Mouse (Mus musculus) adrenal gland, adult 18-20 months (tissue): ENCODE measurements at regions not wholly inside any gene's neighbourhood (a gene's known extent, or its start where the extent isn't known, plus 50 kb on each side); places are given as distances from the start of the nearest gene placed in this dataset.

Experiments used
- DNase-seq, 2 experiments: peaks; one replicate each; pipeline ENCODE4 v3.0.0; 2021 to 2022; ENCODE audit warnings: low spot score in 2 of 2

DNA sequence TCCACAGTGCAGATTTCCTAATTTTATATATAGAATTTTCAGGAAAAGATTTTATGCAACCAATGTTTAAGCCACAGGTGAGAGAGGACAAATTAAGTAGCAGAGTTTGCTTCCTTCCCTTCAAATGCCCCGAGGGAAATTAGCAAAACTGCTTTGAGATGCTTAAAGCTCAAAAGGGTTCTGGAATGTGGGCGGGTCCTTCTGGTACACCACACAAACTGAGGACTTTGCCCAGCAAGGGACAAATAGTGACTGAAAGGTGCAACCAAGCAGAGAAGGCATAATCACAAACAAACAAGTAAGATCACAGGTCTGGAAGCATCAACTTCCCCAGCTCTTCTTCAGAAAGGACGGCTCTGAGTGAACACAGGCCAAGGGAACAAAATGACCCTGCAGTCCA is 476.4 kb upstream of the Adamts5 start:
- DNase-seq: no peak

- DNase-seq: no peak
Measured at GRCm38 (mm10) chr16:86371652-86372051, 470.0 kb upstream of the Adamts5 start.

DNA sequence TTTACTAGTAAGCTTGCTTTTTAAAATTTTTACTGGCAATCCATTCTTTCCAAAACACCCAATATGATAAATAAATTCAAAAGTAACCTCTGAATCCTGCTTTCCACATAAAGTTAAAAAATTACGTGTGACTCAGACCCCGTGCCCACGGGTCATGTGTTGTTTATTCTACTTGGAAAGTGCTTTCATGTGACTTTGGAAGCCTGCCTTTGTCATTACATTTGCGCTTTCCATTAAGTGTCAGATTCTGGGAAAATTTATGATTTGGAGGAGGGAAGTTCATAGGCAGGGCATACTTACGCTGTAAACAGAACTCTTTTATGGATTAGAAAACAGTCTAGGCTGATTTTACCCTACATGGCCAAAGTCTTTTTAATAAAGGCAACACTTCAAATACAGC is 466.8 kb upstream of the Adamts5 start:
- DNase-seq: no peak

DNA sequence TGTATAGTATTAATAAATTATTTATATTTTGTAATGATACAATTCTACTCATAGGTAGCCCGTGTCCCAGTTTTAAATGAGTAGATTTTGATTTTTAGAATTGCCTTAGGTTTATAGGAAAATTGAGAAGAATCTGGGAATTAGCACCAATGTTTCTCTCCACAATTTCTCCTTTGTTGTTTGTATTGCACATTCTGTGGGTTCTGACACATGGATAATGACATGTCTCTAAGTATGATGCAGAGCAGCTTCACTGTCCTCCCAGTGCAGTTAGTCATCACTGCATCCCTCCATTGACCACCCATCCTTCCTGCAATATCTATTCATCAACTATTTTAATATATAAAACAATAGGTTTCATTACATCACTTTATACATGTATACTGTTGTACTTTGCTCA is 464.6 kb upstream of the Adamts5 start:
- no peak for DNase-seq

GRCm38 (mm10) chr16:86361099-86361498 is 459.5 kb upstream of the Adamts5 start:
- DNase-seq: no peak

- DNase-seq: no peak
Measured at GRCm38 (mm10) chr16:86355036-86355435, 453.4 kb upstream of the Adamts5 start.

DNA sequence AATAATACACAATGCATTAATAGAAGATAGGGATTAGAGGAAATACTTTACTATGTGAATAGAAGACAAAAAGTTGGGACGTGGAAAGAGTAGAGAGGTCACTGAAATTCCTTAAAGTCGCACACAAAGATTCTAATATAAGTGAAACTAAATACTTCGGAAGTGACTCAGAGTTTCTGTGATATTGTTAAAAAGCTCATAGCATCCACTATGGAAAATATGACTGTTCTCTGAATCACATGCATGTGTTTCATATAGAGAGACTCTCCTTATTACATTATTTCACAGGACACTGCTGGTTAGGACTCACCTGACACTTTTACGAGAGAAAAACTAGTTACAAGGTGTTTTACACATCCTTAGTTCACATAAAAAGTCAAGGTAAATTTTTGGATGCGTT is 446.1 kb upstream of the Adamts5 start:
- DNase-seq: no peak

DNA sequence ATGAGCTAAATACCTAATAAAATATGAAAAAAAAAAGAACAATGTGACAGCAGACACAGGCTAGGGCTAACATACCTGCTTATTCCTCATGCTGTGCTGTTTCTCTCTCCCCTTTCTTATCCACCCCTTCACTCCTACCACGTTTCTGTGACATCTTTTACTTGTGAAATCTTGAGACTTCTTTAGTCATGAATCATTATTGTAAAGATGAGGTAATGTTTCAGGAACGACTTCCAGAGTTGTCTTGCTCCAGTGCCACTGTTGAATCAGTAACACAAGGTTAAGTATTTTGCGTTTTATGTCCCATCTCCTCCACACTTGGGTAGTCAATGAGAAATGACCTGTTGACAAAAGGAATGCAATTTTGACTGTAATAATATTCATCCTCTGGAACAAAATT is 445.3 kb upstream of the Adamts5 start:
- DNase-seq: no peak

- DNase-seq: no peak
Measured at GRCm38 (mm10) chr16:86340311-86340710, 438.7 kb upstream of the Adamts5 start.

GRCm38 (mm10) chr16:86325406-86325805 is 423.8 kb upstream of the Adamts5 start:
- no peak for DNase-seq

DNA sequence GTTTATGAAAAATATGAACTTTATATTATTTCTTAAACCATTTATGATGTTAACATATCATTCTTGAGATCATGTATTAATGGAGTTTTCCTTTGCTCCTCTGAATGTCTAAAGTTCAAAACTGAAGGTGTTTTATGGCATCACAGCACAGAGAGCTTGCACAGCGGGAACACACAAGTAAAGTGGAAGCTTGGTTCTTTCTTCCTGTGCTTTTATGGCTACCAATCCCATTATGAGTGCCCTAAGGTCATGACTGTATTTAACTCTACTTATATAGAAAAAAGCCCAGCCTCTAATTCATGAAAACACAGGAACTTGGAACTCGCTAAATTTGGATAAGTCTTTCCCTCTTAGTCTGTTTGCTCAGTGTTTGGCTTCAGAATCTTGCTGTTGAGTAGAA is 417.3 kb upstream of the Adamts5 start:
- DNase-seq: no peak

DNA sequence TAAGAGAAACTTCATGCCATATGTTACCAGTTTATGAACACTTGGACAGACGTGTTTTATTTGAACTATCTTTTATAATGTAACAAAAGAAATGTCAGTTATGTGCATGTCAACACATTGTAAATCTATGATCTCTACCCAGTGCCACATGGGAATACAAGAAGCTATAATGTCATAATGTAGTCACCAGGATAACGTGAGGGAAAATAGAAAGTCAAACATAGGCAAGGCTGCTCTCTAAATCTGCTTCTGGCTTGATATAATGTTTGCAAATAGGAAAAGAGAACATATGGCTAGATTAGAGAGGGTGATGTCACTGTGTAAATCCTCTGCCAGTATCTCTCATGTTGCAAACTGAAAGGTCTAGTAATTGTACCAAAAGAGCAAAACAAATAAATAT is 408.1 kb upstream of the Adamts5 start:
- DNase-seq: no peak

GRCm38 (mm10) chr16:86303869-86304268 is 402.2 kb upstream of the Adamts5 start:
- no peak for DNase-seq

- no peak for DNase-seq
Measured at GRCm38 (mm10) chr16:86302451-86303145, 401.0 kb upstream of the Adamts5 start.

DNA sequence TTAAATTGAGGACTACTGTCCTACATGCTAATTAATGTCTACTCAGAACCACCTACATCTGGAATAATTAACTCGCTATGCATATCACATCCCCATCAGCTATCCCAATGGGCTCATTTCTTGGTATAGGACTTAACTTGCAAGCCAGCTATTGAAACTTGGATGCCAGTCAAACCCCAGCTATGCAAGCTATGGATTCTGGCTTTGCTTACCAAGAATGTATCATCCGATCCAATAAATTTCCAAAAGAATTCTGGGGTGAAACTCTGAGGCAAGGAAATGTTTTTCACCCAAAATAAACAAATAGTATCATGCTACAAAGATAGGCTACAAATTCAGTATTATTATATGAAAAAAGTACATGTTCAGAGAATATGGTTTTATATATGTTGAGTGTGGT is 392.8 kb upstream of the Adamts5 start:
- DNase-seq: no peak

DNA sequence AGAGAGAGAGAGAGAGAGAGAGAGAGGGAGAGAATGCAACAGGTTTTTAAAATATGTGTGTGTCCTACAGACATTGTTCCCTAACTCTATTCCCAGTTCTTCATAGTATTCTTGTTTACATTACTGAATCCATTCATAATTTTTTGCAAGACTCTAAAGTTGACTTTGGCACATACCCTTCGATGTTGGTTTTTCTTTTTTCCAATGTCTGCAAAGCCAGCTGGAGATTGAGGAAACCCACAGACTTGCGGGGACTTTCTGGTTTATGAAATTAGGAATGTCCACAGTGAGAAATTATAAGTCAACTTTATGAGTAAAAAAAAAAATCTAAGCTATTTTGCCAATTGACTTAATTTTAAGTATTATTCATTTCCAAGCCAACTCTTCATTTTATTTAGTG is 379.7 kb upstream of the Adamts5 start:
- no peak for DNase-seq

DNA sequence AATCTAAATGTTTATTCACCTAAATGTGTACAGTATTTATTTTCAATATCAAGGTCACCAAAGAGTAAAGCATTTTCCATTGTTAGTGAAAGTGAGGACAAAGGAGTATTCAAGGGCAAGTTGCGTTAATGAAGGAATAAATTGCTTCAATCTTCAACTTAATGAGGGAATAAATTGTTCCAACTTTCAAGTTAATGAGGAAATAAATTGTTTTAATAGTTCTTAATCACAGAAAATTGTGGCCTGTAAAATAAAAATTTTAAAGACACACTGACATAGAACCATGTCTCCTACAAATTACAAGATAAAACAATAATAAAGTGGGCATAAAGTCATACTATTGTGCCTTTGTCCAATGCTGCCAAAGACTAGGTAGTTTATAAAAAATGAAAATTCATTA is 375.4 kb upstream of the Adamts5 start:
- DNase-seq: no peak

GRCm38 (mm10) chr16:86261612-86262011 is 360.0 kb upstream of the Adamts5 start:
- no peak for DNase-seq

GRCm38 (mm10) chr16:86252630-86253029 is 351.0 kb upstream of the Adamts5 start:
- no peak for DNase-seq

DNA sequence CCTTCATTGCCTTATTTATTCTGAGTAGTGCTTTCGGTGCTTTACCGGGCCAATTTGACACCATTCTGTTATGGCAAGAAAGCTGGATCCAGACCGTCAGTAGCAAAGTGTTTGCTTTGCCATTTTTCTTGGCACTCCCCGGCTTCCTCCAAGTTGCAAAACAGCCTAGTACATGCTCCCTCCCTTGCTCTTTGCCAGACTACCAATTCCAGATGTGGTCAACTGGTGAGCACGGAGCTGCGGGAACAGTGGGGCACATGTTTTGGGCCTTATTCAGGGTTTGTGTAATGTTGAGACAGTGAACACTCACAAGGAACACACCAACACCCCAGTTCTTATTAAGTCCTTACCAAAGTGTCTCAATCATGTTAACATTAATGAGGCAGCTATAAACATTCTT is 348.4 kb upstream of the Adamts5 start:
- DNase-seq: no peak

- no peak for DNase-seq
Measured at GRCm38 (mm10) chr16:86244191-86244590, 342.6 kb upstream of the Adamts5 start.

GRCm38 (mm10) chr16:86242766-86243510 is 341.3 kb upstream of the Adamts5 start:
- no peak for DNase-seq

- no peak for DNase-seq
Measured at GRCm38 (mm10) chr16:86222997-86223396, 321.4 kb upstream of the Adamts5 start.
